Mouse (Mus musculus) kidney, adult 2 months (tissue): ENCODE data around the gene Kpna3. TPM values are rescaled to one million over a fixed set of nuclear protein-coding genes. Genes with fewer than 3 reads are reported as not detected.

ENCODE experiments used
- DNase-seq: peaks from one replicate; pipeline ENCODE4 v3.0.0; 2021
- H3K27ac ChIP-seq: fragments of 200-500 bp; 2 replicates; pipeline ENCODE4 v1.5.1; 2012; ENCODE audit warnings: low read depth, low read length, control low read depth, inconsistent platforms; ENCODE audit not compliant: insufficient read depth
- H3K27me3 ChIP-seq: fragments of 200-500 bp; replicated peaks from 2 replicates; pipeline ENCODE4 v1.6.1; 2012; ENCODE audit warnings: mild to moderate bottlenecking, moderate library complexity, low read length, inconsistent platforms; ENCODE audit not compliant: control insufficient read depth, insufficient read depth
- H3K36me3 ChIP-seq: fragments of 200-500 bp; 2 replicates; pipeline ENCODE4 v1.6.1; 2012; ENCODE audit warnings: mild to moderate bottlenecking, moderate library complexity, low read length, inconsistent platforms; ENCODE audit not compliant: control insufficient read depth, insufficient read depth
- H3K4me1 ChIP-seq: fragments of 200-500 bp; 2 replicates; pipeline ENCODE4 v1.6.1; 2011; ENCODE audit warnings: low read length; ENCODE audit not compliant: control insufficient read depth, insufficient read depth
- H3K4me3 ChIP-seq: fragments of 200-500 bp; 2 replicates; pipeline ENCODE4 v1.5.1; 2011; ENCODE audit warnings: mild to moderate bottlenecking, low read depth, low read length, control low read depth; ENCODE audit not compliant: insufficient read depth
- CTCF ChIP-seq: fragments of 200-500 bp; conservative IDR thresholded peaks from 2 replicates; pipeline ENCODE4 v1.5.1; 2011; ENCODE audit warnings: low read depth, mild to moderate bottlenecking, control low read depth, low read length, moderate library complexity, mixed read lengths; ENCODE audit not compliant: insufficient read depth, insufficient read length
- POLR2A ChIP-seq: fragments of 200-500 bp; IDR thresholded peaks from one replicate; pipeline ENCODE4 v1.6.1; 2011; ENCODE audit warnings: low read depth, low read length, control low read depth
- WGBS: fragments of 180-500 bp; shearing (Covaris S2); methylation state at CpG from one replicate; pipeline ENCODE4 v1.1.7; 2018; 5-methylcytosine and 5-hydroxymethylcytosine counted together
- polyA plus RNA-seq: library from polyadenylated mRNA; depleted of rRNA; stranded (reverse); fragments of >200 nt; gene quantifications from 2 replicates; pipeline ENCODE4 v1.2.3, GENCODE M21; 2012

Kpna3 gene
- polyA plus RNA-seq, 1 experiment: 8.4 TPM

GRCm38 (mm10) chr14:61394745-61395144 lies 44.9 kb downstream of the Kpna3 start:
- H3K27ac ChIP-seq: no peak overlapping the region
- no peaks in the 10 kb centered on the region; the same call in 1 of the 2 replicates for H3K36me3 ChIP-seq
- no peaks in the 10 kb centered on the region for H3K4me1 ChIP-seq
- no peaks in the 10 kb centered on the region for H3K27me3 ChIP-seq
- DNase-seq: no peak
- TF ChIP-seq CTCF: no peak
- TF ChIP-seq POLR2A: no peak
- WGBS: 70% methylated on average over 6 of the region's 6 CpGs
- no peak overlapping the region for H3K4me3 ChIP-seq

DNA sequence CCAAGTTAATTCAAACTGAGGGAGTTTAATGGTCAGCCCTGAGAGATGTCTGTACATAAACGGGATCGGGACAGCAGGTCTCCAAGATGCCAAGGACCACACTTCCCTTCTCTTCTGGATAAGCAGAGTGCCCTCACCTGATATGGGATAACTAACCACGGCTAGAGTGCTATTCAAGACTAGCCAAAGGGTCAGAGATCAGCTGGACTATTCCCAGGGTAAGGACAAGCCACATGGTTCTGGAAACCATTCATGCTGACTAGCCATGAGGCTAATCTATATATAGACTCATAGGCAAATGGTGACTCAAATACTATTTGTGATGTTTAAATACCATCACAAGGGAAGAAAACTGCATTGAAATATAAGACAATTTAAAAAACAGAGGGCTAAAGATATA lies 49.1 kb downstream of the Kpna3 start:
- 68% methylated on average over 3 of the region's 3 CpGs for WGBS
- no peak for TF ChIP-seq CTCF
- no peak for TF ChIP-seq POLR2A
- no peak overlapping the region for H3K4me3 ChIP-seq
- no peaks in the 10 kb centered on the region for H3K36me3 ChIP-seq
- H3K4me1 ChIP-seq: no peaks in the 10 kb centered on the region
- H3K27ac ChIP-seq: no peak overlapping the region
- H3K27me3 ChIP-seq: no peaks in the 10 kb centered on the region
- no peak for DNase-seq

DNA sequence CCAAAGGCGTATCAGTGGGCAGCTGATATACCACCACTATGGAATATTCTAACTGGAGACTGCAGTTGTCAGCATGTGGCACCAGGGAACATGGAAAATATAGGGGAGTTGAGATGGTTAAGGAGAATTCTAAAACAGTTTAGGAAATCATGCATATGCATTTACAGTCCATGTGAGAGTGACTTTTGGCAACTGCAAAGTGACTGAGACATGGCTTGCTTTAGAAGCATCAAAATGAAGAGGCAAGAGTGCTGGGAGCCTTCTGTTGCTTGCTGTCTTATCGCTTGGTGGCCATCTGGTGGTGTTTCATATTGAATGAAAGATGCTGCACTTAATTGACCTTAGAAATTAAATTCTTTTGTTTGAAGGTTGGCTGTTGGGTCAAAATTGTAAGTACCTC lies 72.4 kb downstream of the Kpna3 start:
- WGBS: 93% methylated on average over 2 of the region's 2 CpGs
- Histone ChIP-seq H3K4me1 (no peaks in the 10 kb centered on the region), H3K27ac (no peak overlapping the region), H3K4me3 (no peak overlapping the region), H3K36me3 (peaks cover 6% of the 10 kb centered on the region), H3K27me3 (no peaks in the 10 kb centered on the region)
- no peak for DNase-seq
- no peak for TF ChIP-seq POLR2A
- TF ChIP-seq CTCF: no peak

DNA sequence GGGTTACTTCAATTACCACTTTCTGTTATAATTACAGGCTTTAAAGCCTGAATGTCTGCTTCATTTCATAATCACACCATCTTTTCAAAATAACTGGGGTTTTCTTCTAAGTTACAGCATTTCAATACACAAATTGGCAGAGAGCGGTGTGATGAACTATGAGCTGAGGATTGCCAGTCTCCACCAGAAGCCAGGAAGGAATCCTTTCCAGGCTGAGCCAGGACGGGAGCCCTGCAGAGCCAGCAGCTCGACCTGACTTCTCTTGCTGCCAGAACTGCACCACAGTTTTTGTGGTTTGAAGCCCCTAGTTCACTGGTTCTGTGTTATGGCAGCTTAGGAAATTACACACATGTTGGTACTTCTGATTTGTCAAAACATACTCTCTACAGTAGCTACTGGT lies 75.0 kb downstream of the Kpna3 start:
- Histone ChIP-seq H3K4me3 (no peak overlapping the region), H3K27ac (no peak overlapping the region), H3K27me3 (no peaks in the 10 kb centered on the region), H3K36me3 (peaks cover 4% of the 10 kb centered on the region), H3K4me1 (peaks cover 5% of the 10 kb centered on the region)
- TF ChIP-seq CTCF (no peak), POLR2A (no peak)
- no peak for DNase-seq
- 90% methylated on average over 3 of the region's 3 CpGs for WGBS

DNA sequence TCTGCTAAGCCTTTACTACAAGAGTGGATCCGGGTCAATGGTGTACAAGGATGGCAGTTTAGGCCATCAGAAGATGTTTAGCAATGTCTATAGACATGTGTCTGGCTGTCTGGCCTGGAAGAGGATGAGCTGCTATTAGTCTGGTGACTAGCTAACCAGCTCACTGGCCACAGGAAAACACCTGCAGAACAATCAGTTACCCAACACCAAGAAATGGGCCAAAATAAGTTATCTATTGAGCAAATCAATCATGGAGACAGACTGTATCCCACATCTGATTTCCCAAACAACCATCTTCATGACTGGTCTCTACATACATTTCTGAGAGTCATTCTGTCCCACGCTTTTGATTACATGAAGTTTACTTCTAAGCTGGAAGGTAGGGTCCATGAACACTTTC lies 75.9 kb downstream of the Kpna3 start:
- 89% methylated on average over 2 of the region's 2 CpGs for WGBS
- peak; percentile 9 for DNase-seq
- Histone ChIP-seq H3K27ac (no peak overlapping the region), H3K27me3 (no peaks in the 10 kb centered on the region), H3K4me3 (no peak overlapping the region), H3K36me3 (peaks cover 4% of the 10 kb centered on the region), H3K4me1 (peaks cover 5% of the 10 kb centered on the region)
- no peak for TF ChIP-seq POLR2A

- 94% methylated on average over 2 of the region's 2 CpGs for WGBS
- Histone ChIP-seq H3K36me3 (peaks cover 2% of the 10 kb centered on the region; the same call in 1 of the 2 replicates), H3K4me1 (peaks cover 5% of the 10 kb centered on the region), H3K27ac (no peak overlapping the region), H3K27me3 (no peaks in the 10 kb centered on the region), H3K4me3 (no peak overlapping the region)
- no peak for TF ChIP-seq POLR2A
- TF ChIP-seq CTCF: no peak
- DNase-seq: no peak
Observed at GRCm38 (mm10) chr14:61362268-61362667, 77.4 kb downstream of the Kpna3 start.

GRCm38 (mm10) chr14:61360981-61361511 lies 78.6 kb downstream of the Kpna3 start:
- peak; percentile 66 for DNase-seq
- 40% methylated on average over 3 of the region's 3 CpGs for WGBS

More at GRCm38 (mm10) chr14:61360981-61361511, 78.6 kb downstream of the Kpna3 start:
- Histone ChIP-seq H3K36me3 (no peaks in the 10 kb centered on the region), H3K4me1 (peaks cover 5% of the 10 kb centered on the region), H3K4me3 (peak overlapping the region; percentile 49; the same call in 1 of the 2 replicates), H3K27me3 (no peaks in the 10 kb centered on the region), H3K27ac (peak overlapping the region; percentile 41)
- TF ChIP-seq CTCF (no peak), POLR2A (no peak)
